Mouse (Mus musculus) cerebellum, adult 11-12 months (tissue): ENCODE measurements at regions not wholly inside any gene's neighbourhood (a gene's known extent, or its start where the extent isn't known, plus 50 kb on each side); places are given as distances from the start of the nearest gene placed in this dataset.

Source experiments
- DNase-seq: peaks from one replicate; pipeline ENCODE4 v3.0.0; 2022

GRCm38 (mm10) chr13:97554601-97555000 lies 205.8 kb downstream of the Gm10260 start:
- no peak for DNase-seq

GRCm38 (mm10) chr13:97552236-97552635 lies 208.2 kb downstream of the Gm10260 start:
- no peak for DNase-seq

- DNase-seq, result no peak
Measured at GRCm38 (mm10) chr13:97550880-97551279, 209.6 kb downstream of the Gm10260 start.

GRCm38 (mm10) chr13:97550172-97550571 lies 210.3 kb downstream of the Gm10260 start:
- DNase-seq, result peak; percentile 76

- DNase-seq, result no peak
Measured at GRCm38 (mm10) chr13:97549384-97549783, 211.0 kb downstream of the Gm10260 start.

GRCm38 (mm10) chr13:97548527-97548977 lies 211.9 kb downstream of the Gm10260 start:
- DNase-seq, result no peak

- no peak for DNase-seq
Measured at GRCm38 (mm10) chr13:97546936-97547335, 213.5 kb downstream of the Gm10260 start.

GRCm38 (mm10) chr13:97545971-97546454 lies 214.4 kb downstream of the Gm10260 start:
- DNase-seq, result peak; percentile 79

- DNase-seq, result no peak
Measured at GRCm38 (mm10) chr13:97539686-97540085, 220.7 kb downstream of the Gm10260 start.

GRCm38 (mm10) chr13:97538441-97538840 lies 222.0 kb downstream of the Gm10260 start:
- DNase-seq, result no peak

- DNase-seq, result no peak
Measured at GRCm38 (mm10) chr13:97537686-97538085, 222.7 kb downstream of the Gm10260 start.

GRCm38 (mm10) chr13:97537206-97537605 lies 223.2 kb downstream of the Gm10260 start:
- no peak for DNase-seq

- no peak for DNase-seq
Measured at GRCm38 (mm10) chr13:97533896-97534666, 226.4 kb downstream of the Gm10260 start.

GRCm38 (mm10) chr13:97531181-97531580 lies 229.3 kb downstream of the Gm10260 start:
- DNase-seq, result no peak

GRCm38 (mm10) chr13:97530570-97530969 lies 229.9 kb downstream of the Gm10260 start:
- DNase-seq, result no peak

GRCm38 (mm10) chr13:97527958-97528357 lies 232.5 kb downstream of the Gm10260 start:
- no peak for DNase-seq

- no peak for DNase-seq
Measured at GRCm38 (mm10) chr13:97524847-97525434, 235.5 kb downstream of the Gm10260 start.

- DNase-seq, result no peak
Measured at GRCm38 (mm10) chr13:97523523-97524412, 236.7 kb downstream of the Gm10260 start.

GRCm38 (mm10) chr13:97520988-97521547 lies 239.4 kb downstream of the Gm10260 start:
- no peak for DNase-seq

GRCm38 (mm10) chr13:97516731-97517130 lies 243.7 kb downstream of the Gm10260 start:
- DNase-seq, result no peak

GRCm38 (mm10) chr13:97514421-97515066 lies 245.9 kb downstream of the Gm10260 start:
- no peak for DNase-seq

GRCm38 (mm10) chr13:97512521-97512920 lies 247.9 kb downstream of the Gm10260 start:
- DNase-seq, result no peak
